Mouse (Mus musculus) heart, embryonic 16.5 days (tissue): Measurements from ENCODE around the gene Ttc22. TPM values are rescaled to one million over a fixed set of nuclear protein-coding genes. Genes with fewer than 3 reads are reported as not detected.

ENCODE experiments used
- ATAC-seq: fragments of 200-750 bp; cut with Nextera tagmentation; replicated peaks from 2 replicates; pipeline ENCODE4 v1.8.0; 2017; ENCODE audit warnings: moderate number of reproducible peaks; ENCODE audit not compliant: insufficient read depth, low FRiP score; ENCODE audit errors: extremely low read depth
- H3K27ac ChIP-seq: fragments of 300-500 bp; sonication (generic); 2 replicates; pipeline ENCODE4 v1.5.1; 2014; ENCODE audit warnings: mild to moderate bottlenecking, low read length, control low read depth, moderate library complexity
- H3K27me3 ChIP-seq: fragments of 300-500 bp; sonication (generic); 2 replicates; pipeline ENCODE4 v1.6.1; 2014; ENCODE audit warnings: low read length, mixed read lengths; ENCODE audit not compliant: control insufficient read depth, insufficient read depth
- H3K36me3 ChIP-seq: fragments of 300-500 bp; sonication (generic); 2 replicates; pipeline ENCODE4 v1.6.1; 2014; ENCODE audit not compliant: control insufficient read depth, insufficient read depth
- H3K4me1 ChIP-seq: fragments of 300-500 bp; sonication (generic); 2 replicates; pipeline ENCODE4 v1.6.1; 2014; ENCODE audit warnings: low read length, mixed read lengths; ENCODE audit not compliant: control insufficient read depth, insufficient read depth
- H3K4me2 ChIP-seq: fragments of 300-500 bp; sonication (generic); 2 replicates; pipeline ENCODE4 v1.6.1; 2014; ENCODE audit warnings: low read depth, mild to moderate bottlenecking, control low read depth, low read length
- H3K4me3 ChIP-seq: fragments of 300-500 bp; sonication (generic); 2 replicates; pipeline ENCODE4 v1.5.1; 2014; ENCODE audit warnings: mild to moderate bottlenecking, control low read depth, low read length
- H3K9ac ChIP-seq: fragments of 300-500 bp; sonication (generic); 2 replicates; pipeline ENCODE4 v1.6.1; 2014; ENCODE audit warnings: low read length, control low read depth
- H3K9me3 ChIP-seq: fragments of 300-500 bp; sonication (generic); replicated peaks from 2 replicates; pipeline ENCODE4 v1.6.1; 2016; ENCODE audit warnings: low read length; ENCODE audit not compliant: control insufficient read depth
- whole genome bisulfite sequencing: fragments of 180-500 bp; shearing (Covaris S2); extraction: QIAGEN DNeasy Blood & Tissue Kit; methylation state at CpG from one replicate; pipeline ENCODE4 v1.1.7; 2014; 5-methylcytosine and 5-hydroxymethylcytosine counted together
- polyA plus RNA-seq: library from polyadenylated mRNA; unstranded; fragments of >200 nt; fragmentation: Nextera tagmentation; extraction: Ambion mirVana; gene quantifications from 2 replicates; pipeline ENCODE4 v1.2.1, GENCODE M21; 2015

The Ttc22 gene
- polyA plus RNA-seq, 1 experiment from 2014 or later = 0.55 TPM

DNA sequence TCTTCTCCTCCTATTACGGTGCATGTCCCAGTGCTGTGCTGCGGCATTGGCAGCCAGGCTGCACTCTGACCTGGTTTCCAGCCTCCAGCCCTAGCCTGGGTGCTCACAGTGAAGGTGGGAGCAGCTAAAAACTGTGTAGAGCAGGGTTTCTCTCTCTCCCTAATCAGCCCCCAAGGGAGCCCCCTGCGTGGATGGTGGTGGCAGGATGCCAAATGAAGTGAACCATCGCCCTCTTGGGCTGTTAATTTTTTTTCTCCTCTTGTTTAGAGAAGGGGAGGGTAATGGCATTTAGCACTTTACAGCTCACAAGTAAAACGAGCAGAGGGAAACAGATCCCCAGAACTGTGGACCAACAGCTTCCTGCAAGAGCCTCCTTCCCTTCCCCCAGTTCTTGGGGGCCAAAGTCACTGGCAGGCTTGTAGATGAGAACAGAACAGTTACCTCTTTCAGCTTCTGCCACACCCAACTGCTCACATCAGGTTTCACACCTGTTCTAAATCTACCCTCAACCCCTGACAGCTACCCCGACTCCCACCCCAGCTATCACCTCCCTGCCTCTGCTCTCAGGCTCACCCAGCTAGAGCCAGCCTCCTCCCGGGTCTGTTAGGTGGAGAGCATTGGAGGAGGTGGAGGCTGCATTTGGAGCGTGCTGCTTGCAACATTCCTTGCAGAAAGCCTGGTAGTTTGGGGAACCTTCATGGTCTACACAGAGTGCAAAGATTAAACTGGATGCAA is 21.4 kb downstream of the Ttc22 start:
- ATAC-seq = no peak; the same call in 1 of the 2 replicates
- Histone ChIP-seq H3K9ac (0 out of 2 replicates have a peak overlapping the region, but pooled peaks have one; percentile 14), H3K4me3 (no peak overlapping the region), H3K27ac (no peak overlapping the region), H3K27me3 (peaks cover 3% of the 10 kb centered on the region; the same call in 1 of the 2 replicates), H3K9me3 (no peaks in the 10 kb centered on the region), H3K36me3 (no peaks in the 10 kb centered on the region), H3K4me1 (peaks cover 5% of the 10 kb centered on the region), H3K4me2 (no peak overlapping the region)
- 11% methylated on average over 8 of the region's 8 CpGs for WGBS

DNA sequence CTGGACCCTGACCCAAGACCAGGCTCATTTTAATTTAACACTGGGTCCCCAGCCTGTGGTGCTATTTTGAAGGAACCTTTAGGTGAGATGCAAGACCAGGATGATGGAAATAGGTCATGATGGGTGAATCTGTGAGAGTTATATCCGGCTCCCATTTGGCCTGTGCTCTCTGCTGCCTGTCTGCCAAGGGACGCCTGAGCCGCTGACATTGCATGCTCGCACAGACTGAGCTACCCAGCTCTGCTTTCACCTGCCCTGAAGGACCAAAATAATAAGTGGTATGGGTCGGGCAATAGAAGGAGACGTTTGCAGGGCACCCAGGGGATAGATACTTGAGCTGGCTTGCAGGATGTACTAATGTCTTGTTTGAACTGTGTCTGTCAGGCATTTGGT is 22.0 kb downstream of the Ttc22 start:
- Histone ChIP-seq H3K4me2 (no peak overlapping the region), H3K36me3 (no peaks in the 10 kb centered on the region), H3K9ac (no peak overlapping the region), H3K27ac (no peak overlapping the region), H3K4me1 (peaks cover 5% of the 10 kb centered on the region), H3K27me3 (peaks cover 5% of the 10 kb centered on the region; the same call in 1 of the 2 replicates), H3K4me3 (no peak overlapping the region), H3K9me3 (no peaks in the 10 kb centered on the region)
- WGBS = 51% methylated on average over 6 of the region's 6 CpGs
- ATAC-seq = no peak

DNA sequence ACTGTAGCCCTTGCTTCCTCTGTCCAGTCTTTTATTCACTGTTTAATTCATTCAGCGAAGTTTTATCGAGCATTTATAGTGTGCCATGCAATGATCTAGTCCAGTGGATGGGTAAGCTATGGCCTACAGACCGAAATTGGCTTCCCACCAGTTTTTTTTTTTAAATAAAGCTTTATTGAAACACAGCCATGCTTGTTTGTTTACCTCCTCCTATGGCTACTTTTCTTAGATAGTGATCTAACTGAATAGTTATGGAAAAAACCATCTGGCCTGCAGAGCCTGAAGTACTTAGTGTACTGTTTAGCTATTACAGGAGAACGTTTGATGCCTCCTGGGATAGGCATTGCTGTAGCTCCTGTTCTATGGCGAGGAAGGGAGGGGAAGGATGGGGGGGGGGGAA is 23.6 kb downstream of the Ttc22 start:
- H3K4me3 ChIP-seq = no peak overlapping the region
- no peak overlapping the region; the same call in 1 of the 2 replicates for H3K27ac ChIP-seq
- no peak overlapping the region for H3K4me2 ChIP-seq
- WGBS = 65% methylated on average over 5 of the region's 5 CpGs
- no peaks in the 10 kb centered on the region for H3K9me3 ChIP-seq
- ATAC-seq = no peak
- peaks cover 5% of the 10 kb centered on the region for H3K4me1 ChIP-seq
- H3K27me3 ChIP-seq = peaks cover 11% of the 10 kb centered on the region
- no peak overlapping the region for H3K9ac ChIP-seq
- H3K36me3 ChIP-seq = no peaks in the 10 kb centered on the region

DNA sequence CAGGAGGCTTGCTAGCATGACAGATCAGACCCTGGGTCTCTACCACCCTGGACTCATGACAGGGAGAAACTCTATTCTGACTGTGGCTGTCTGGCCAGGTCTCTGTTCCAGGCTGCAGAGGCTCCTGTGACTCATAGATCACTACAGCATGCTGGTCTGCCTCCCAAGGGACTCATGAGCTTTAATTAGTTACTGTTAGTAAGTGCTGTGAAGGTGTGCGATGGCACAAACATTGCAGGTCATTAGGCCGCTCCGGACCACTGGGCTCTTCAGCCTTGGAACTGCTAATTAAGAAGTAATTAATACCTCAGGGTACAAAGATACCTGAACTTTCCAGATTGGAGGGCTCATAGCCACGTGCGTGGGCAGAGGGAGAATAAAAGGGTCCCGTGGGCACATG is 24.9 kb downstream of the Ttc22 start:
- no peak for ATAC-seq
- Histone ChIP-seq H3K4me2 (no peak overlapping the region), H3K9me3 (no peaks in the 10 kb centered on the region), H3K36me3 (no peaks in the 10 kb centered on the region), H3K27ac (no peak overlapping the region), H3K4me1 (peaks cover 11% of the 10 kb centered on the region), H3K9ac (no peak overlapping the region), H3K4me3 (no peak overlapping the region), H3K27me3 (peaks cover 11% of the 10 kb centered on the region)
- 79% methylated on average over 6 of the region's 6 CpGs for WGBS

DNA sequence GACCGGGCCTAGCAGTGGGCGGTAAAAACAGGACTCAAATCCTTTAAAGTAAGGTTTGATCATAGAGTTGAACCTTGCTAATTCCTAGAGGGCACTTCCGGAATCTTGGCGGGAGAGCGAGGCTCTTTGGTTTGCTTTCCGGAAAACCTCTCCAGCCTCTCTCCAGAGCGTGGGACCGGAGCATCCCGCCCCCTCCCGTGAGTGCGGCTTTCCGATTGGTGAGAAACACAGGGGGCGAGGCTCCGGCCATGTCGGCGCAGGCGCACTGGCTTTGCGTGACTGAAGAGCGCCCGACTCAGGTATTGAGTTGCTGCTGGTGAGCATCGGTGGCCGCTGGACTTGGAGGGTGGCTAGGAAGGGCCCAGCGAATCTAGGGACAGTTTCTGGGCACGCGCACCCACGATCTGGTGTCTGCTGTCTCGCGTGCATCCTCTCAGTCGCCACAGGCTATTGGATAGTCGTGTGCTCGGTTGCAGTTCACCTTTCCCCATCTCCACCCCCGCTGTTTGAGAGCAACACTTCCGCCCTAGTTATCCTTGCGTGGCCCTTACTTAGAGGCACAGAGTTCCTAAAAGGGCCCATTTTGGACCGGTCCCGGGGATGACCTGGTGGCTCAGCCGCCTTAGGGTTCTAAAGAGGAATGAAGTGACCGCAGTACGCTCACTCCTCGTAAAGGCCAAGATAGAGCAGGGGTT is 28.7 kb downstream of the Ttc22 start, which contains the start of gene Pars2:
Gene Pars2 (plus strand): TSS at position 237 of the 695 bp plus-strand sequence.
- peak within 1 kb of the TSS; percentile 55 for H3K27ac ChIP-seq
- H3K9ac ChIP-seq = peak within 1 kb of the TSS; percentile 77
- peaks cover 6% of the 10 kb centered on the region for H3K4me1 ChIP-seq
- peak; percentile 98 for ATAC-seq
- peak within 1 kb of the TSS; percentile 97 for H3K4me2 ChIP-seq
- WGBS = 3% methylated on average over 40 of the region's 40 CpGs
- peak within 1 kb of the TSS; percentile 74 for H3K4me3 ChIP-seq
- no peaks in the 10 kb centered on the region for H3K9me3 ChIP-seq
- peaks cover 11% of the 10 kb centered on the region for H3K27me3 ChIP-seq
- H3K36me3 ChIP-seq = peaks cover 18% of the 10 kb centered on the region

DNA sequence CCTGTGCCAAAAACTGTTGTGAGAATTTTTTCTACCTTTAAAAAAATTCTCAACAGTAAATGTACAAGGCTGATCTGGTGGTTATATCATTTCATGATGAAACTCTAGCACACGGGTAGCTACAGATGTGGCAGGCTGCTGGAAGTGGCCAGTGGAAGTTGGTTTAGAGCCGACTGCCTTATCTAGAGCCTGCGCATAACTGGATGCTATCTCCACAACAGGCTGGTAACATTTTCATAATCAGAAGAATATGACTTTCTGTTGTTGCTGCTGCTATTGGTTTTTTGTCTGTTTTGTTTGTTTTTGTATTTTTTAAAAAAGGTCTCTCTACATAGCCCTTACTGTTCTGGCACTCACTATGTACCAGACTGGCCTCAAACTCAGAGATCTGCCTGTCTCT is 30.3 kb downstream of the Ttc22 start:
- Histone ChIP-seq H3K4me2 (no peak overlapping the region), H3K9ac (no peak overlapping the region), H3K36me3 (peaks cover 21% of the 10 kb centered on the region), H3K27me3 (peaks cover 11% of the 10 kb centered on the region), H3K4me1 (peaks cover 6% of the 10 kb centered on the region), H3K27ac (no peak overlapping the region), H3K4me3 (no peak overlapping the region), H3K9me3 (no peaks in the 10 kb centered on the region)
- 90% methylated on average over 3 of the region's 3 CpGs for WGBS
- ATAC-seq = no peak

DNA sequence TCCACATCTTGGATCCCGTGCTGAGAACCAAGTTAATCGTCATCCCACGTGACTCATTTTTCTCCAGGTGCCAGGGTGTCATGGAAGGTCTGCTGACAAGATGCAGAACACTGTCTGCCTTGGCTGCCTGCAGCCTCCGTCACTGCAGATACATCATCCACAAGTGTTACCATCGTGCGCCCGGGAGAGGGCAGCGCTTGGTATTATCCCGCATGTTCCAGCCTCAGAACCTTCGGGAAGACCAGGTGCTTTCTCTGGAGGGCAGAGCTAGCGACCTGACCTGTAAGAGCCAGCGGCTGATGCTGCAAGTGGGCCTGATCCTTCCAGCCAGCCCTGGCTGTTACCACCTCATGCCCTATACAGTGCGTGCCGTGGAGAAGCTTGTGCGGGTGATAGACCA is 30.8 kb downstream of the Ttc22 start:
- no peak for ATAC-seq
- 90% methylated on average over 15 of the region's 15 CpGs for WGBS
- H3K27ac ChIP-seq = no peak overlapping the region

DNA sequence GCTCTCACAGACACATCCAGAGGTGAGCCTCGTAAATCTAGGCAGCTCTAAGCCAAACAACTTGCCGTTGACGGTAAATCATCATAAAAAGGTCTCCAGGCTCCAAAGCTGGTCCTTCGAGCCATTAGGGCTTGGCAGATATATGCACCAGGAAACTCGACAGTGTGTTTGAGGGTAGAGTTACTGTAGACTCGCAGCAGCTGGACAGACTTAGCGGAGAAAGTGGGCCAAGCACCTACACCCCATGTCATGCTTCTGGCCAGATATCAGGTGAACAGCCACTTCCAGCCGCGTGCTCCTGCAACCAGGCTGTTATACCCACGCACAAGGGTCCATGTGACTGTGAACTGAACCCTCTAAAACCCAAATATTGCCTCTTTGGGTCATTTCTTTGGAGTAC is 33.4 kb downstream of the Ttc22 start:
- Histone ChIP-seq H3K4me3 (no peak overlapping the region), H3K36me3 (peaks cover 37% of the 10 kb centered on the region)

More for the DNA sequence above, 30.8 kb downstream of the Ttc22 start:
- Histone ChIP-seq H3K4me2 (no peak overlapping the region), H3K9ac (no peak overlapping the region), H3K4me3 (no peak overlapping the region), H3K4me1 (peaks cover 6% of the 10 kb centered on the region), H3K27me3 (peaks cover 11% of the 10 kb centered on the region), H3K9me3 (no peaks in the 10 kb centered on the region), H3K36me3 (peaks cover 23% of the 10 kb centered on the region)

DNA sequence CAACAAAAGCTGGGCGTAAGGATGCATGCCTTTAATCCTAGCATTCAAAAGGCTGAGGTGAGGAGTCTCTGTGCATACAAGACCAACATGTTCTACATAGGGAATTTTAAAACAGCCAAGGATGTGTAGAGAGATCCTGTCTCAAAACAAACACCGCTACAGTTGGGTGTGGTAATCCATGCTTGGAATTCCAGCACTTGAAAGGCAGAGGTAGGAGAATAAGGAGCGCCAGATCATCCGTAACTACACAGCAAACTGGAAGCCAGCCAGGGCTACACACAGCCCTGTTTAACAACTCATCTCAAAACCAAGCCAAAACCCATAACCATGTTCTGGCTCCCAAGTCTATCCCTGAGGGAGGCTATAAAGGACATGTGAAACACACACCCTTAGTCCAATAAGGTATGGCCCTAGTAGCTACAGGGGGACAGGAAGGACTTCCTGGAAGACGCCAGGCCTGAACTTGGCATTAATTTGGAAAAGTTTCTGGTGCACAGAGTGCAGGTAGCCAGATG is 41.8 kb downstream of the Ttc22 start:
- 79% methylated on average over 5 of the region's 5 CpGs for WGBS

More for the DNA sequence above, 33.4 kb downstream of the Ttc22 start:
- Histone ChIP-seq H3K4me1 (peaks cover 6% of the 10 kb centered on the region), H3K9me3 (no peaks in the 10 kb centered on the region), H3K9ac (no peak overlapping the region), H3K4me2 (no peak overlapping the region), H3K27ac (no peak overlapping the region), H3K27me3 (no peaks in the 10 kb centered on the region)
- 88% methylated on average over 10 of the region's 10 CpGs for WGBS
- no peak for ATAC-seq

More for the DNA sequence above, 41.8 kb downstream of the Ttc22 start:
- Histone ChIP-seq H3K27ac (no peak overlapping the region), H3K4me3 (no peak overlapping the region), H3K4me1 (no peaks in the 10 kb centered on the region), H3K36me3 (peaks cover 89% of the 10 kb centered on the region), H3K4me2 (no peak overlapping the region), H3K27me3 (no peaks in the 10 kb centered on the region), H3K9ac (no peak overlapping the region), H3K9me3 (no peaks in the 10 kb centered on the region)
- no peak for ATAC-seq
